8 mouse cellular contexts compared by ENCODE assay signal in genomic region chr2:142253913-142254312, GRCm38 (mm10).
DNase-seq lines count a peak whose midpoint lies in the region; ATAC-seq and TF ChIP-seq lines count a peak whose summit lies in the region.

No protein-coding gene starts in this region.

- H3K27me3 ChIP-seq in ES-Bruce4 (ENCODE audit: control insufficient read depth, insufficient read depth, low read length, poor library complexity, severe bottlenecking), result no peaks in the 10 kb centered on the region
- H3K27me3 ChIP-seq in forebrain, embryonic 10.5 days (ENCODE audit: poor library complexity, severe bottlenecking), result peaks cover 35% of the 10 kb centered on the region
- no peaks in the 10 kb centered on the region for H3K27me3 ChIP-seq in liver, embryonic 14.5 days (ENCODE audit: control insufficient read depth, insufficient read depth, low read length)

- H3K4me3 ChIP-seq in ES-Bruce4 (ENCODE audit: low read depth, low read length), result no peak overlapping the region
- H3K4me3 ChIP-seq in forebrain, embryonic 10.5 days, result no peak overlapping the region
- no peak overlapping the region for H3K4me3 ChIP-seq in liver, embryonic 14.5 days (ENCODE audit: insufficient read depth in 1 of 2, low read depth in 2 of 2, low read length in 2 of 2)
- peak overlapping the region; percentile 37; the same call in 1 of the 2 replicates for H3K4me3 ChIP-seq in olfactory bulb, adult 2 months (ENCODE audit: insufficient read depth, low read depth, low read length)

- H3K4me1 ChIP-seq in ES-Bruce4 (ENCODE audit: control insufficient read depth, insufficient read depth, low read length), result no peaks in the 10 kb centered on the region
- H3K4me1 ChIP-seq in forebrain, embryonic 10.5 days, result peaks cover 11% of the 10 kb centered on the region
- no peaks in the 10 kb centered on the region for H3K4me1 ChIP-seq in liver, embryonic 14.5 days (replicated peaks; ENCODE audit: control insufficient read depth in 2 of 2, insufficient read depth in 2 of 2, low read length in 1 of 2)
- H3K4me1 ChIP-seq in olfactory bulb, adult 2 months (ENCODE audit: control insufficient read depth, insufficient read depth, low read length), result 0 out of 2 replicates have a peak, but pooled peaks cover 2% of the 10 kb centered on the region

- H3K9ac ChIP-seq in ES-Bruce4 (ENCODE audit: low read depth, poor library complexity, severe bottlenecking), result no peak overlapping the region
- no peak overlapping the region for H3K9ac ChIP-seq in liver, embryonic 14.5 days (replicated peaks)

- no peak overlapping the region for H3K4me2 ChIP-seq in liver, embryonic 14.5 days (ENCODE audit: low read depth)

- no peaks in the 10 kb centered on the region for H3K36me3 ChIP-seq in ES-Bruce4 (ENCODE audit: control insufficient read depth, insufficient read depth, low read length, poor library complexity, severe bottlenecking)
- no peaks in the 10 kb centered on the region for H3K36me3 ChIP-seq in forebrain, embryonic 10.5 days (replicated peaks)
- H3K36me3 ChIP-seq in liver, embryonic 14.5 days (replicated peaks; ENCODE audit: control insufficient read depth, insufficient read depth, low read depth), result no peaks in the 10 kb centered on the region

- peak; percentile 61 for DNase-seq in brain, embryonic 18.5 days (ENCODE audit: low read depth, low spot score)
- peak; percentile 80 for DNase-seq in forebrain, embryonic 10.5 days (ENCODE audit: extremely low spot score, low spot score)
- DNase-seq in heart, postnatal 10 days, result peak; percentile 60 to 77
- peak; percentile 35 to 79 for DNase-seq in kidney, postnatal 36 days
- peak in 1 of 3 experiments; percentile 2 for DNase-seq in liver, embryonic 14.5 days (ENCODE audit: low read depth in 3 of 3, low spot score in 3 of 3)
- DNase-seq in urinary bladder, adult 18-20 months (ENCODE audit: low spot score in 2 of 2), result peak; percentile 13 to 27

- TF ChIP-seq CTCF in ES-Bruce4 (IDR thresholded peaks at IDR 0.05; ENCODE audit: low read depth, low read length), result peak; percentile 63
- TF ChIP-seq CTCF in liver, embryonic 14.5 days (IDR thresholded peaks at IDR 0.05; ENCODE audit: low read depth), result peak; percentile 73
- 0 out of 2 replicates have a peak, but pooled peaks have one; percentile 39 for TF ChIP-seq CTCF in olfactory bulb, adult 2 months (IDR thresholded peaks at IDR 0.05; ENCODE audit: insufficient read depth, low read depth, low read length)

- no peak for TF ChIP-seq POLR2A in ES-Bruce4 (IDR thresholded peaks at IDR 0.05; ENCODE audit: insufficient read depth, low read length)
- TF ChIP-seq POLR2A in olfactory bulb, adult 2 months (IDR thresholded peaks at IDR 0.05; ENCODE audit: insufficient read depth, low read depth, low read length), result no peak

- TF ChIP-seq EP300 in ES-Bruce4 (IDR thresholded peaks at IDR 0.05; ENCODE audit: insufficient read depth, low read depth, low read length), result no peak
- no peak for TF ChIP-seq EP300 in liver, embryonic 14.5 days (IDR thresholded peaks at IDR 0.05; ENCODE audit: low read depth)

- WGBS in forebrain, embryonic 10.5 days, result 20% methylated on average over 11 of the region's 11 CpGs
- 18% methylated on average over 11 of the region's 11 CpGs for WGBS in liver, embryonic 14.5 days (ENCODE audit: insufficient replicate concordance)
- 10% methylated on average over 11 of the region's 11 CpGs for WGBS in olfactory bulb, adult 2 months

- H3K9me3 ChIP-seq in ES-Bruce4 (replicated peaks; ENCODE audit: control insufficient read depth, insufficient read depth, low read length, poor library complexity, severe bottlenecking), result peaks cover 3% of the 10 kb centered on the region
- no peaks in the 10 kb centered on the region for H3K9me3 ChIP-seq in forebrain, embryonic 10.5 days
- H3K9me3 ChIP-seq in liver, embryonic 14.5 days (ENCODE audit: control insufficient read depth, low read length), result no peaks in the 10 kb centered on the region

- H3K27ac ChIP-seq in ES-Bruce4 (ENCODE audit: insufficient read depth, low read length), result no peak overlapping the region
- peak overlapping the region; percentile 58; the same call in 1 of the 2 replicates for H3K27ac ChIP-seq in forebrain, embryonic 10.5 days
- no peak overlapping the region for H3K27ac ChIP-seq in liver, embryonic 14.5 days
- no peak overlapping the region for H3K27ac ChIP-seq in olfactory bulb, adult 2 months (ENCODE audit: insufficient read depth, low read depth, low read length)

- no peak for ATAC-seq in liver, embryonic 14.5 days (ENCODE audit: insufficient read depth)

- intact Hi-C loops in heart, postnatal 10 days (cut with DNase I), result loop anchor here (2.0 to 10.0 kb wide), 3 partner anchors 561 to 1753 kb away; no protein-coding TSS in a partner anchor
